Mouse (Mus musculus) myocyte (in vitro differentiated cells): ENCODE measurements around the gene Gm20388. TPM values are rescaled to one million over a fixed set of nuclear protein-coding genes. Genes with fewer than 3 reads are reported as not detected.

Experiments used
- H3K27me3 ChIP-seq: one replicate; pipeline ENCODE4 v1.6.1; 2011; ENCODE audit not compliant: control insufficient read depth, insufficient read depth, insufficient read length
- H3K36me3 ChIP-seq: one replicate; pipeline ENCODE4 v1.6.1; 2011; ENCODE audit not compliant: control insufficient read depth, insufficient read depth
- H3K4me2 ChIP-seq: one replicate; pipeline ENCODE4 v1.6.1; 2011; ENCODE audit warnings: low read depth, control low read depth
- H3K4me3 ChIP-seq: one replicate; pipeline ENCODE4 v1.5.1; 2011; ENCODE audit warnings: mild to moderate bottlenecking, control low read depth, moderate library complexity
- H3K79me2 ChIP-seq: one replicate; pipeline ENCODE4 v1.6.1; 2011; ENCODE audit not compliant: control insufficient read depth, insufficient read depth
- H3ac ChIP-seq: one replicate; pipeline ENCODE4 v1.6.1; 2011; ENCODE audit not compliant: control insufficient read depth, insufficient read length
- CEBPB ChIP-seq: IDR thresholded peaks from 2 replicates; pipeline ENCODE4 v1.6.1; 2011; ENCODE audit warnings: mild to moderate bottlenecking, moderate library complexity; ENCODE audit not compliant: poor library complexity, insufficient read depth, severe bottlenecking
- E2F4 ChIP-seq: IDR thresholded peaks from one replicate; pipeline ENCODE4 v1.6.1; 2011; ENCODE audit warnings: mild to moderate bottlenecking, control low read depth, moderate library complexity; ENCODE audit not compliant: insufficient read depth
- MAX ChIP-seq: IDR thresholded peaks from one replicate; pipeline ENCODE4 v1.6.1; 2011; ENCODE audit warnings: low read depth, mild to moderate bottlenecking, control low read depth
- MYOD1 ChIP-seq, 3 experiments: IDR thresholded peaks; one replicate each; pipeline ENCODE4 v1.6.1; 2011; ENCODE audit warnings: control low read depth in 2 of 3, low read depth in 2 of 3, mild to moderate bottlenecking in 2 of 3, moderate library complexity in 1 of 3; ENCODE audit not compliant: insufficient read length in 2 of 3, control insufficient read depth in 1 of 3
- MYOG ChIP-seq, 3 experiments: IDR thresholded peaks; one replicate each; pipeline ENCODE4 v1.6.1; 2011; ENCODE audit warnings: control low read depth in 2 of 3, low read depth in 2 of 3, mild to moderate bottlenecking in 2 of 3; ENCODE audit not compliant: insufficient read length in 2 of 3, control insufficient read depth in 1 of 3, insufficient read depth in 1 of 3
- POLR2A ChIP-seq: IDR thresholded peaks from one replicate; pipeline ENCODE4 v1.6.1; 2011; ENCODE audit warnings: low read depth, mild to moderate bottlenecking, control low read depth, moderate library complexity; ENCODE audit not compliant: insufficient read length
- POLR2AphosphoS2 ChIP-seq: IDR thresholded peaks from one replicate; pipeline ENCODE4 v1.6.1; 2011; ENCODE audit warnings: low read depth, control low read depth; ENCODE audit not compliant: insufficient read length
- REST ChIP-seq: IDR thresholded peaks from one replicate; pipeline ENCODE4 v1.6.1; 2011; ENCODE audit warnings: mild to moderate bottlenecking, control low read depth, moderate library complexity; ENCODE audit not compliant: insufficient read depth, insufficient read length
- SRF ChIP-seq: IDR thresholded peaks from one replicate; pipeline ENCODE4 v1.6.1; 2011; ENCODE audit warnings: low read depth; ENCODE audit not compliant: control insufficient read depth, insufficient read length
- TCF12 ChIP-seq: IDR thresholded peaks from one replicate; pipeline ENCODE4 v1.6.1; 2011; ENCODE audit warnings: mild to moderate bottlenecking, control low read depth; ENCODE audit not compliant: poor library complexity, insufficient read depth, severe bottlenecking
- TCF3 ChIP-seq: IDR thresholded peaks from one replicate; pipeline ENCODE4 v1.6.1; 2011; ENCODE audit warnings: low read depth, control low read depth; ENCODE audit not compliant: insufficient read length
- USF1 ChIP-seq: IDR thresholded peaks from one replicate; pipeline ENCODE4 v1.6.1; 2011; ENCODE audit warnings: low read depth, mild to moderate bottlenecking, control low read depth, moderate library complexity
- polyA plus RNA-seq: library from polyadenylated mRNA; unstranded; fragments of >200 nt; fragmentation: generic; extraction: Trizol; gene quantifications from one replicate; pipeline ENCODE4 v1.2.1, GENCODE M21; 2012; ENCODE audit warnings: missing spikeins

The Gm20388 gene
- polyA plus RNA-seq, 1 experiment = 15.3 TPM

GRCm38 (mm10) chr8:121289346-121289745, 1378.7 kb downstream of the Gm20388 start:
- H3K4me3 ChIP-seq = no peak overlapping the region
- H3K4me2 ChIP-seq = no peak overlapping the region
- H3K36me3 ChIP-seq = no peaks in the 10 kb centered on the region
- no peaks in the 10 kb centered on the region for H3K27me3 ChIP-seq
- no peaks in the 10 kb centered on the region for H3K79me2 ChIP-seq
- TF ChIP-seq TCF3 (no peak), MAX (no peak), MYOG (IDR thresholded peaks at IDR 0.05; ENCODE audit: control insufficient read depth in 1 of 3, insufficient read depth in 1 of 3, insufficient read length in 2 of 3, low read depth in 2 of 3) (peak in 2 of 3 experiments; percentile 4 to 12), SRF (no peak), CEBPB (0 out of 2 replicates have a peak, but pooled peaks have one; percentile 43), POLR2A (no peak)
- no peak overlapping the region for H3ac ChIP-seq

- Histone ChIP-seq H3ac (no peak overlapping the region), H3K27me3 (no peaks in the 10 kb centered on the region), H3K4me3 (no peak overlapping the region), H3K4me2 (no peak overlapping the region), H3K36me3 (no peaks in the 10 kb centered on the region), H3K79me2 (no peaks in the 10 kb centered on the region)
- TF ChIP-seq USF1 (no peak), E2F4 (no peak)
Observed at GRCm38 (mm10) chr8:121290547-121290946, 1379.9 kb downstream of the Gm20388 start.

- Histone ChIP-seq H3ac (no peak overlapping the region), H3K4me2 (peak overlapping the region; percentile 29), H3K36me3 (no peaks in the 10 kb centered on the region), H3K4me3 (no peak overlapping the region), H3K27me3 (no peaks in the 10 kb centered on the region), H3K79me2 (no peaks in the 10 kb centered on the region)
- TF ChIP-seq MYOD1 (IDR thresholded peaks at IDR 0.05; ENCODE audit: control insufficient read depth in 1 of 3, insufficient read length in 2 of 3, low read depth in 2 of 3) (no peak), POLR2A (no peak), CEBPB (peak; percentile 63; the same call in 1 of the 2 replicates)
Observed at GRCm38 (mm10) chr8:121293418-121293817, 1382.8 kb downstream of the Gm20388 start.

DNA sequence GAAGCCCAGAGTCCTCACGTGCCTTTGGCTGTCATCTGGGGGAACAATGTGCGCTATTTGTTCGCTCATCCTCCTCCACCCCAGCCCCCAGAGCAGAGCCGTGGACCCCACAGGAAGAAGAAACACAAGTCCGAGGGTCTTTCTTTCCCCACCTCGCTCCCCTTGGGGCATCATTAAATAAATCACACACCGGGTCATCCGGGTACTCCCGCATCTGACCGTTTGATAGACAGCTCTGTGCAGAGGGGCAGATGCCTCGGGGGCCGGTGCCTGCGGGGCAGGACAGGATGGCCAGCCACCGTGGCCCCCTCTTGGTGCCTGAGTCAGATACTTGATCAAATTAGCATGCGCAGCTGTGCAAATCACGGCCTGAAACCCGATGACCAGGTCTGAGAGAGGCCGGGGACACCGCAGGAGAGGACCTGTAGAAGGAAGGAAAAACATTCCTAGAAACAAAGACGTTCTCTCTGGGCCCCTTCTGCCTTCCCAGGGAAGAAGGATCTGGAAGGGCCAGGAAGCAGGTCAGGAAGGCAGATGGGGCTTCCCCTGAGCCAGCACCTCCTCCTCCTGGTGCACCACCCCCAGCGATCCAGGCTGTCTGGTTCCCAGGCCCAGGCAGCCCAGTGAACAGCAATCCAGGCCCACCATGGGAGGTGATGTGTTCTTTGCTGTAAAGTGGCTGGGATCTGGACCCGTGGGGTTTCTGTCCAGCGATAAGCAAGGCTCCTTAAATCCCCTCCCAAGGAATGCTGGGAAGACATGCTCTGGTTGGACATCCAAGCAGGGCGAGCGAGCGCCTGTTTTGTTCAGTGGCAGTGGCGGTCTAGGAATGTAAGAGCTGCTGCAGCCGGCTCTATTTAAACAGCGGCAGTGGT, 1383.8 kb downstream of the Gm20388 start:
- no peak overlapping the region for H3K4me2 ChIP-seq
- no peaks in the 10 kb centered on the region for H3K79me2 ChIP-seq
- no peaks in the 10 kb centered on the region for H3K27me3 ChIP-seq
- no peak for TF ChIP-seq TCF12
- TF ChIP-seq POLR2AphosphoS2 = no peak
- no peak for TF ChIP-seq CEBPB
- no peak for TF ChIP-seq POLR2A
- no peak for TF ChIP-seq E2F4
- no peak for TF ChIP-seq REST
- TF ChIP-seq SRF = no peak
- no peak for TF ChIP-seq MYOG (IDR thresholded peaks at IDR 0.05; ENCODE audit: control insufficient read depth in 1 of 3, insufficient read depth in 1 of 3, insufficient read length in 2 of 3, low read depth in 2 of 3)
- no peak for TF ChIP-seq TCF3
- no peak for TF ChIP-seq MYOD1 (IDR thresholded peaks at IDR 0.05; ENCODE audit: control insufficient read depth in 1 of 3, insufficient read length in 2 of 3, low read depth in 2 of 3)
- TF ChIP-seq USF1 = no peak
- TF ChIP-seq MAX = no peak
- H3K4me3 ChIP-seq = no peak overlapping the region
- no peaks in the 10 kb centered on the region for H3K36me3 ChIP-seq
- H3ac ChIP-seq = no peak overlapping the region

- Histone ChIP-seq H3K27me3 (no peaks in the 10 kb centered on the region), H3ac (no peak overlapping the region), H3K4me3 (no peak overlapping the region), H3K36me3 (no peaks in the 10 kb centered on the region), H3K4me2 (no peak overlapping the region), H3K79me2 (no peaks in the 10 kb centered on the region)
- TF ChIP-seq MAX (no peak), POLR2A (no peak), CEBPB (no peak), REST (no peak)
Observed at GRCm38 (mm10) chr8:121296082-121296481, 1385.4 kb downstream of the Gm20388 start.
